Mouse (Mus musculus) midbrain, embryonic 13.5 days (tissue): ENCODE data around the gene Tecpr1. TPM values are rescaled to one million over a fixed set of nuclear protein-coding genes. Genes with fewer than 3 reads are reported as not detected.
A peak's percentile ranks its signal among the peaks of the same experiment; 100 is the strongest.

Experiments used
- ATAC-seq: fragments of 200-750 bp; cut with Nextera tagmentation; 2 replicates; pipeline ENCODE4 v1.8.0; 2017; ENCODE audit warnings: mild to moderate bottlenecking, moderate TSS enrichment, moderate library complexity
- H3K27ac ChIP-seq: fragments of 300-500 bp; sonication (generic); 2 replicates; pipeline ENCODE4 v1.5.1; 2015; ENCODE audit warnings: inconsistent platforms, mild to moderate bottlenecking, moderate library complexity
- H3K27me3 ChIP-seq: fragments of 300-500 bp; sonication (generic); 2 replicates; pipeline ENCODE4 v1.6.1; 2015; ENCODE audit warnings: mild to moderate bottlenecking, inconsistent platforms
- H3K36me3 ChIP-seq: fragments of 300-500 bp; sonication (generic); 2 replicates; pipeline ENCODE4 v1.6.1; 2015; ENCODE audit warnings: mild to moderate bottlenecking, inconsistent platforms
- H3K4me1 ChIP-seq: fragments of 300-500 bp; sonication (generic); replicated peaks from 2 replicates; pipeline ENCODE4 v1.6.1; 2015; ENCODE audit warnings: inconsistent platforms
- H3K4me2 ChIP-seq: fragments of 300-500 bp; sonication (generic); replicated peaks from 2 replicates; pipeline ENCODE4 v1.6.1; 2015; ENCODE audit warnings: moderate library complexity, mild to moderate bottlenecking, inconsistent platforms
- H3K4me3 ChIP-seq: fragments of 300-500 bp; sonication (generic); replicated peaks from 2 replicates; pipeline ENCODE4 v1.5.1; 2015; ENCODE audit warnings: mild to moderate bottlenecking, inconsistent platforms
- H3K9ac ChIP-seq: fragments of 300-500 bp; sonication (generic); replicated peaks from 2 replicates; pipeline ENCODE4 v1.6.1; 2015; ENCODE audit warnings: mild to moderate bottlenecking, inconsistent platforms
- H3K9me3 ChIP-seq: fragments of 300-500 bp; sonication (generic); 2 replicates; pipeline ENCODE4 v1.6.1; 2016; ENCODE audit warnings: mild to moderate bottlenecking, inconsistent platforms
- WGBS: fragments of 180-500 bp; shearing (Covaris S2); methylation state at CpG from one replicate; pipeline ENCODE4 v1.1.7; 2015; 5-methylcytosine and 5-hydroxymethylcytosine counted together
- polyA plus RNA-seq: library from polyadenylated mRNA; unstranded; fragments of >200 nt; fragmentation: Nextera tagmentation; extraction: Ambion mirVana; gene quantifications from 2 replicates; pipeline ENCODE4 v1.2.1, GENCODE M21; 2015

Tecpr1 gene
- 42.8 and 44.8 TPM in 2 replicates for polyA plus RNA-seq

GRCm38 (mm10) chr5:144223503-144223862, at the start of gene Tecpr1:
Tecpr1 (minus strand) TSS chr5:144223615.
- 1% methylated on average over 37 of the region's 37 CpGs for WGBS
- peak within 1 kb of the TSS; percentile 89 for H3K4me2 ChIP-seq
- H3K36me3 ChIP-seq = 0 out of 2 replicates have a peak, but pooled peaks cover under 1% of the 10 kb centered on the region
- H3K4me3 ChIP-seq = peak within 1 kb of the TSS; percentile 82
- peak within 1 kb of the TSS; percentile 84 for H3K27ac ChIP-seq
- H3K4me1 ChIP-seq = peaks cover 34% of the 10 kb centered on the region
- no peaks in the 10 kb centered on the region for H3K9me3 ChIP-seq
- ATAC-seq = peak; percentile 98
- H3K27me3 ChIP-seq = no peaks in the 10 kb centered on the region
- H3K9ac ChIP-seq = peak within 1 kb of the TSS; percentile 86

- Histone ChIP-seq H3K4me3 (no peak overlapping the region), H3K4me2 (no peak overlapping the region), H3K27ac (no peak overlapping the region), H3K9me3 (no peaks in the 10 kb centered on the region), H3K9ac (no peak overlapping the region), H3K4me1 (peaks cover 3% of the 10 kb centered on the region), H3K27me3 (no peaks in the 10 kb centered on the region), H3K36me3 (peaks cover 32% of the 10 kb centered on the region)
- ATAC-seq = no peak
- 84% methylated on average over 5 of the region's 5 CpGs for WGBS
Measured at GRCm38 (mm10) chr5:144271772-144272171, 48.4 kb upstream of the Tecpr1 start.

- H3K4me1 ChIP-seq = peaks cover 3% of the 10 kb centered on the region
- no peak overlapping the region for H3K27ac ChIP-seq
- no peak for ATAC-seq
- H3K36me3 ChIP-seq = peaks cover 38% of the 10 kb centered on the region
- no peaks in the 10 kb centered on the region for H3K27me3 ChIP-seq
- 82% methylated on average over 3 of the region's 3 CpGs for WGBS
- no peak overlapping the region for H3K9ac ChIP-seq
- no peak overlapping the region for H3K4me3 ChIP-seq
- no peaks in the 10 kb centered on the region for H3K9me3 ChIP-seq
- H3K4me2 ChIP-seq = no peak overlapping the region
Measured at GRCm38 (mm10) chr5:144271118-144271517, 47.7 kb upstream of the Tecpr1 start.

- WGBS = 93% methylated on average over 8 of the region's 8 CpGs
- Histone ChIP-seq H3K4me1 (peaks cover 3% of the 10 kb centered on the region), H3K27ac (no peak overlapping the region), H3K9me3 (no peaks in the 10 kb centered on the region), H3K9ac (no peak overlapping the region), H3K36me3 (peaks cover 43% of the 10 kb centered on the region), H3K27me3 (no peaks in the 10 kb centered on the region), H3K4me2 (no peak overlapping the region), H3K4me3 (no peak overlapping the region)
- no peak for ATAC-seq
Measured at GRCm38 (mm10) chr5:144270420-144270819, 47.0 kb upstream of the Tecpr1 start.

GRCm38 (mm10) chr5:144269926-144270325, 46.5 kb upstream of the Tecpr1 start:
- Histone ChIP-seq H3K27ac (no peak overlapping the region), H3K9me3 (no peaks in the 10 kb centered on the region), H3K4me2 (no peak overlapping the region), H3K4me1 (peaks cover 3% of the 10 kb centered on the region), H3K9ac (no peak overlapping the region), H3K36me3 (peaks cover 45% of the 10 kb centered on the region), H3K27me3 (no peaks in the 10 kb centered on the region), H3K4me3 (no peak overlapping the region)
- ATAC-seq = no peak
- 95% methylated on average over 7 of the region's 7 CpGs for WGBS

GRCm38 (mm10) chr5:144267535-144268241, 44.3 kb upstream of the Tecpr1 start:
- no peak for ATAC-seq
- H3K4me3 ChIP-seq = no peak overlapping the region
- 79% methylated on average over 8 of the region's 8 CpGs for WGBS

GRCm38 (mm10) chr5:144263496-144263895, 40.1 kb upstream of the Tecpr1 start:
- Histone ChIP-seq H3K9me3 (no peaks in the 10 kb centered on the region), H3K27ac (no peak overlapping the region), H3K4me2 (no peak overlapping the region), H3K36me3 (peaks cover 67% of the 10 kb centered on the region), H3K4me1 (peaks cover 37% of the 10 kb centered on the region), H3K4me3 (no peak overlapping the region), H3K27me3 (no peaks in the 10 kb centered on the region), H3K9ac (no peak overlapping the region)
- WGBS = 88% methylated on average over 13 of the region's 13 CpGs
- no peak for ATAC-seq

More at GRCm38 (mm10) chr5:144267535-144268241, 44.3 kb upstream of the Tecpr1 start:
- Histone ChIP-seq H3K27me3 (no peaks in the 10 kb centered on the region), H3K27ac (no peak overlapping the region), H3K4me2 (no peak overlapping the region), H3K9me3 (no peaks in the 10 kb centered on the region), H3K36me3 (peaks cover 64% of the 10 kb centered on the region), H3K9ac (no peak overlapping the region), H3K4me1 (no peaks in the 10 kb centered on the region; the same call in 1 of the 2 replicates)

- Histone ChIP-seq H3K4me3 (no peak overlapping the region), H3K27ac (no peak overlapping the region), H3K4me1 (peaks cover 41% of the 10 kb centered on the region), H3K9me3 (no peaks in the 10 kb centered on the region), H3K4me2 (no peak overlapping the region), H3K27me3 (no peaks in the 10 kb centered on the region), H3K36me3 (peaks cover 63% of the 10 kb centered on the region), H3K9ac (no peak overlapping the region)
- WGBS = 88% methylated on average over 9 of the region's 9 CpGs
- no peak for ATAC-seq
Measured at GRCm38 (mm10) chr5:144263082-144263481, 39.7 kb upstream of the Tecpr1 start.

- H3K27ac ChIP-seq = no peak overlapping the region
- no peak overlapping the region for H3K4me3 ChIP-seq
- peaks cover 50% of the 10 kb centered on the region for H3K36me3 ChIP-seq
- H3K9me3 ChIP-seq = no peaks in the 10 kb centered on the region
- no peak overlapping the region for H3K4me2 ChIP-seq
- 93% methylated on average over 5 of the region's 5 CpGs for WGBS
- no peak overlapping the region for H3K9ac ChIP-seq
- ATAC-seq = no peak
- peaks cover 53% of the 10 kb centered on the region for H3K4me1 ChIP-seq
- H3K27me3 ChIP-seq = no peaks in the 10 kb centered on the region
Measured at GRCm38 (mm10) chr5:144261829-144262228, 38.4 kb upstream of the Tecpr1 start.

- Histone ChIP-seq H3K9ac (no peak overlapping the region), H3K4me1 (peaks cover 59% of the 10 kb centered on the region), H3K27me3 (no peaks in the 10 kb centered on the region), H3K27ac (no peak overlapping the region), H3K9me3 (no peaks in the 10 kb centered on the region), H3K4me2 (no peak overlapping the region), H3K36me3 (peaks cover 45% of the 10 kb centered on the region), H3K4me3 (no peak overlapping the region)
- no peak for ATAC-seq
- 88% methylated on average over 9 of the region's 9 CpGs for WGBS
Measured at GRCm38 (mm10) chr5:144261309-144261708, 37.9 kb upstream of the Tecpr1 start.

- no peak overlapping the region for H3K27ac ChIP-seq
- no peaks in the 10 kb centered on the region for H3K9me3 ChIP-seq
- peaks cover 39% of the 10 kb centered on the region for H3K36me3 ChIP-seq
- no peak overlapping the region for H3K4me3 ChIP-seq
- H3K27me3 ChIP-seq = no peaks in the 10 kb centered on the region
- no peak overlapping the region for H3K4me2 ChIP-seq
- WGBS = 78% methylated on average over 8 of the region's 8 CpGs
- ATAC-seq = no peak
- H3K9ac ChIP-seq = no peak overlapping the region
- peaks cover 60% of the 10 kb centered on the region for H3K4me1 ChIP-seq
Measured at GRCm38 (mm10) chr5:144260464-144260863, 37.0 kb upstream of the Tecpr1 start.

- Histone ChIP-seq H3K27ac (no peak overlapping the region), H3K4me1 (peaks cover 66% of the 10 kb centered on the region), H3K9me3 (no peaks in the 10 kb centered on the region), H3K4me2 (peak overlapping the region; percentile 77), H3K36me3 (peaks cover 29% of the 10 kb centered on the region), H3K9ac (peak overlapping the region; percentile 96; the same call in 1 of the 2 replicates), H3K27me3 (no peaks in the 10 kb centered on the region), H3K4me3 (0 out of 2 replicates have a peak overlapping the region, but pooled peaks have one; percentile 98)
- no peak for ATAC-seq
- WGBS = 72% methylated on average over 6 of the region's 6 CpGs
Measured at GRCm38 (mm10) chr5:144259228-144259627, 35.8 kb upstream of the Tecpr1 start.
